Mouse (Mus musculus) mature B cell (primary cell): ENCODE measurements around the gene Anxa8.

ENCODE experiments used
- in situ Hi-C: fragments of 300-500 bp; cut with MboI; formaldehyde crosslinking; loops from 2 replicates; pipeline ENCODE4 v1.14.3; 2019

The Anxa8 gene

DNA sequence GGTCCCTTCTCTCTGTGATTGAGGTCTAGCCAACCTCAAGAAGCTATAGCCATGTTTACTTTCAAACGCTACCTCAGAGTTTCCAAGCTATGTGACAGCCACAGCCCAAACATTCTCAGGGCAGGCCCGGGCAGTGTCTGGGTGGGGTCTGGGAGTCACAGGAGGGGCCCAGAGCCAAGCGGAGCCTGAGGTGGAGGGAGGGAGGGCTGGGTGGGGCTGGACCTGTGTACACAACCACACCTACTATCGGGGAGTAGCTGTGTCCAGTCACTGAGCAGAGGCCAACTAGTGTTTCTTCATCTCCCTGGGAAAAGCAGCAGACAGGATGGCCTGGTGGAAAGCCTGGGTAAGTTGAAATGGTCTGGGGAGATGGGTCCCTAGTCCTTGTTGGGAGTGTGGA is at the start of gene Anxa8:
Gene Anxa8, plus strand, starts transcription at position 251 of the 400 bp plus-strand sequence.
- in situ Hi-C loops, result no loop called here

DNA sequence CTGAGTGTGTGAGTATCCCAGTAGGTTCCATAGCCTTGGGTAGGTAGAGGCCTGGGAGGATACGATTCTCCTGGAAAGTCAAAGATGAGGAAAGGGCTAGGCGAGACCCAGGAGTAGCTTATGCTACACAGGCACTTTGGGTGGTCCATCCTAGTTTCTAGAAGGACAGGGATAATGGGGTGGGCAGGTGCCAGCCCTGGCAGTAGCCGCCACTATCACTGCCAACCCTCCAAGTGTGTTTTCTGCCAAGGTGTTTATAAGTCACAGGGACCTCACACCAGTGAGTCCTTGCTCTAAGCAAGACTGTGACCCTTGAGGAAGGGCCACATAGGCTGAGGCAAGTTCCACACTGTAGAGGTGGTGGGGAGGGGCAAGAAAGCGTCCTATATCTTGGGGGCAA is 44.5 kb upstream of the Anxa8 start:
- in situ Hi-C loops, result no loop called here

DNA sequence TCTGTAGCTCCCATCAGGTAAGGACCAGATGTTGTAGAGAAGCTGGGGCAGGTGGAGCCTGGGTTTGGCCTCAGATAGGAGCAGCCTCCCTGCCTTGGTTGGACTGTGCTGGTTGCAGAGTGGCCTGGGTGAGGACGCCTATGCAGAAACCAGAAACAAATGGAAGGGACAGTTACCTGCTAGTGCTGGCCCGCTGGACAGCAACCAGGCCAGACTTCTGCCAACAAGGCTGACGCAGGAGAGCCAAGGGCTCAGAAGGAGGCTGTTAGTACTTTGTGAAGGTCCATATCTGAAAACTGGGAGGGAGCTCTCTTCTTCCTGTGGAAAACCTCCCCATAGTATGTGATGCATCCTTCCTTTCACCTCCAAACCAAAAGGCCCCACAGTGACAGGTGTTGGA is 42.4 kb upstream of the Anxa8 start:
- in situ Hi-C loops, result no loop called here

- in situ Hi-C loops, result no loop called here
Observed at GRCm38 (mm10) chr14:34050101-34050779, 35.5 kb upstream of the Anxa8 start.

DNA sequence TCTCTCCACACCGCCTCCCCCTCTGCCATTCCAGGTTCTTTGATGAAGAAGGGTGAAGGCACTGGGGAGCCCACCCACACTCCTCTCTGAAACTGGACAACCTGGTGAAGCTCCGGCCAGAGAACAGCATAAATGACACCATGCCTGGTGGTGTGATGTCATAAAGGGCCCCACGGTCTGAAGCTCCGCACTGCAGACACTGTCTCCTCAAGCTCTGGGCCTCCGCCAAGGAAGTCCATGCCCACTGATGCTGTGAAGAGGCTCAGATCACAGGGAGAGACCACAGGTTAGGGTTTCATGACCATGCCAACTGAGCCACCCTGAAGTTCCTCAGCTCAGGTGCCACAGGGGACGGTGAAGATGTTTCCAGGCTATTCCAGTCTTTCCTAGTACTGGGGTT is 33.3 kb upstream of the Anxa8 start, which contains the start of gene Antxrl:
Gene Antxrl, plus strand, starts transcription at position 192 of the 400 bp plus-strand sequence.
- in situ Hi-C loops, result no loop called here

GRCm38 (mm10) chr14:34071665-34072064 is 14.1 kb upstream of the Anxa8 start:
- in situ Hi-C loops, result no loop called here

GRCm38 (mm10) chr14:34075346-34075745 is 10.4 kb upstream of the Anxa8 start:
- in situ Hi-C loops, result no loop called here

DNA sequence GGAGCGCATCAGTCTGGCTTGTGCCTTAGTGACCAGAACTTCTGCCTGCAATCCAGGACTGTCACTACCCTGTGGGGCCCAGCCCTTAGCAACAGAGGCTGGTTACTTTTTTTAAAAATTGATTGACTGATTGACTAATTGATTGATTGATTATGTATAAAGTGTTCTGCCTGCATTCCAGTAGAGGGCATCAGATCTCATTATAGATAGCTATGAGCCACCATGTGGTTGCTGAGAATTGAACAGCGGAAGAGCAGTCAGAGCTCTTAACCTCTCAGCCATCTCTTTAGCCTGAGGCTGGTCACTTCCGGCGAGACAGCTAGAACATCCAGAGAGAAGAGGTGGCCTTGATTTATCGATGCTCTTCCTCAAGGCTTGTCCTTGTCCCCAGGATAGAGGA is 8.6 kb upstream of the Anxa8 start:
- in situ Hi-C loops, result no loop called here

- in situ Hi-C loops, result no loop called here
Observed at GRCm38 (mm10) chr14:34078293-34078692, 7.5 kb upstream of the Anxa8 start.

GRCm38 (mm10) chr14:34080321-34080997 is 5.3 kb upstream of the Anxa8 start:
- in situ Hi-C loops, result no loop called here

- in situ Hi-C loops, result no loop called here
Observed at GRCm38 (mm10) chr14:34086806-34087205, 1.0 kb downstream of the Anxa8 start.

DNA sequence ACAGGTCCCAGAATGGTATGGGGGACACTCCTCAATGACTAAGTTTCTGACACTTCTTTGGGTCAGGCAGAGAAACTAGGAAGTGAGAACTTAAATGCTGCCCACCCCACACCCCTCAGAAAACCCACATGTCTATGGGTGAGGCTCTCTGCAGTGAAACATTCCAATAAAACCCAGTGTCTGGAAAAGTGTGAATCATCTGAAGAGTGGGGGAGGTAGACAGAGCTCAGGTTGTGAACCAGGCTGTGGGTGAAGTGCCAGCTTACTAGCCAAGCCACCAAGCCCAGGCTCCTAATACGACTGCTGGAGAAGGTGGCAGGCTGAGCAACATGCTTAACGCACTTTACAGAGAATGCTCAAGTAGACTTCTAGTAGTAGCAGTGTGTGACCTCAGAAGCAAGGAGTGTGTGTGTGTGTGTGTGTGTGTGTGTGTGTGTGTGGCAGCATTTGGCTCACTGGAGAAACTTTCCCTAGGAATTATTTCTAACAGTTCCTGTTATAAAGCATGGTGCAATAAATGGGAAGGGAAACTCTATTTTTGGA is 2.1 kb downstream of the Anxa8 start:
- in situ Hi-C loops, result no loop called here

DNA sequence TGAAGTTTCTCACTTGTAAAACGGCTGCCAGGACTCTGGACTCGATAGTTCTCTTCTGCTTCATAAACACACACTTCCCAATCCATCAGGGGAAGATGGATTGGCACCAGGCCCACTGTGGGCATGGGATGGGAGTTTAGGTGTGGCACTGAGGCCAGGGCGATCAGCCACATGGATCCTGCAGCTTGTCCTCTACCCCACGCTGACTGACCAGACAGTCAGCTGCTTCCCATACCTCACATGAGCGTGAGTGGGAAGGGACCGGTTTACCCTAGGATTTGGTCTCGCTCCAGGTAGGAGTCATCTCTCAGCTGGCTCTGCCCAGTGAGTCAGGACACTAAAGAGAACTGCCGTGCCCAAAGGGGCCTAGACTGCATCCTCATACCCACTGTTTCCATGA is 4.0 kb downstream of the Anxa8 start:
- in situ Hi-C loops, result no loop called here

GRCm38 (mm10) chr14:34091475-34091874 is 5.7 kb downstream of the Anxa8 start:
- in situ Hi-C loops, result no loop called here

DNA sequence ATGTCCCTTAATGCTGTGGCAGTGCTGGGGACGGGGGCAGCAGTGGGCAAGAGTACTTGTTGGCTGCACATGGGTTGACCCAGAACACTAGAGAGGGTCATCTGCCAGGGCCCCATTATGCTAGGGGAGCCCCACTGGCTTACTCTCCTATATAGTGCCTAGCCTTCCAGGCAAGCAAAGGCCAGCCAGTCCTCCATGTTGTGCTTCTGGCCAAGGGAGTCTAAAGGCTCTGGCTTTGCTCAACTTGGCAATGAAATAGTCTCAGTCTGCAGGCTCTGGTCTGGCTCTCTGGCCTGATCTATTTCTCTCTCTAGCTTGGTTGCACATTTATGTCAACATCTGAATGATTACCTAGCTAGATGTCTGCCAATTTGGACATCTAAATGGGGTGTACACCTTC is 7.1 kb downstream of the Anxa8 start:
- in situ Hi-C loops, result no loop called here

DNA sequence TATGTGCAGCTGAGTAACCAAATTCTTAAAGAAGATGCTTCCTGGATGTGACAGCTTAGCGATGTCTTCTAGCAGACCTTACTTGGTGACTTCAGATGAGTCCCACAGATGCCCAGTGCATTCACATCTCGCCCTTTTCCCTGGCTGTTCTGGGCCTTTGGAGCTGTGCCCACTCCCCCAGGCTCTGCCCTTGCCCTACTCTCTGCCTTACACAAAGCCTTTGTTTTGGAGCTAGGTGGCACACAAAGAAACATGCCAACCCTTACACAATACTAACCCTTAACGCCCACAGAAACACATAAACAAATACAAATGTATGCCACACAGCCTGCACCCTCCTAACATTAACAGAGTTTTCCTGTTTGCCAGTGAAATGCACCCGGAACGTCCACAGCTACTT is 10.4 kb downstream of the Anxa8 start:
- in situ Hi-C loops, result no loop called here

GRCm38 (mm10) chr14:34102601-34103000 is 16.8 kb downstream of the Anxa8 start, which contains the start of gene A630023A22Rik:
A630023A22Rik (minus strand) TSS chr14:34102754.
- in situ Hi-C loops, result no loop called here

DNA sequence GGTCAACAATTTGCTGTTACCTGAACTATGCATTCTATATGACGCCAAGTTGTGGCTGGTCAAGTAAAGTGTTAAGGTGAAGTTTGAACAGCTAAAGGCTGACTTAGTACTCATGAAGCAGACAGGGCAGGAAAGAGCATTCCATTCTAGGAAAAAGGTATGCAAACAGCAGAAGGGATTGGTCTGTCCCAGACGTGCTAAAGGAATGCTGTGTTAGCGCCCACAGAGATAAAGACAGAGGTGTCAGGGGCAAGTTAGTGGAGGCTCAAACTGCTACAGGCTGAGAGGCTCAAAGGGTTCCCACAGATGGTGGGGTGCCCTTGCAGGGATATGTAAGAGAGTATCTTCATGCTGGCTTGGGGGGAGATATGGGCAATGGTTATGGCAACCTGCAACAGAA is 18.1 kb downstream of the Anxa8 start:
- in situ Hi-C loops, result no loop called here

DNA sequence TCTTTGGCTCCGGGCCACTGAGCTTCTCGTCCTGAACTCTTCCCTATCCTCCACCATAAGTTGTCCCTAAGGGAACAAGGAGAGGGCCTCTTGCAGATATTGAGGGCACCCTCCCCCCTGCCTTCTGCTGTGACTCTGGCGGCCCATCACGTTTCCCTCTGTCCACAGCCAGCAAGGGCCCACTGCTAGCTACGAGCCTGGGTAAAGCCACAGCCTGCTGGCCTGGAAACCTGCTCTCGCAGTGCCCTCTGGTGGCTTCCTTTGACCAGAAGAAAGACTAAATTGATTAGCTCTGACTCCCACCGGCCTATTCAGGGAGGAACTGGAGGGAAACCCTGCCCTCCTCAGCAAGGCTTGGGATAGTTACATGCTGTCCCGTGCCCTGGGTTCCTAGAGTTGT is 19.1 kb downstream of the Anxa8 start:
- in situ Hi-C loops, result no loop called here

DNA sequence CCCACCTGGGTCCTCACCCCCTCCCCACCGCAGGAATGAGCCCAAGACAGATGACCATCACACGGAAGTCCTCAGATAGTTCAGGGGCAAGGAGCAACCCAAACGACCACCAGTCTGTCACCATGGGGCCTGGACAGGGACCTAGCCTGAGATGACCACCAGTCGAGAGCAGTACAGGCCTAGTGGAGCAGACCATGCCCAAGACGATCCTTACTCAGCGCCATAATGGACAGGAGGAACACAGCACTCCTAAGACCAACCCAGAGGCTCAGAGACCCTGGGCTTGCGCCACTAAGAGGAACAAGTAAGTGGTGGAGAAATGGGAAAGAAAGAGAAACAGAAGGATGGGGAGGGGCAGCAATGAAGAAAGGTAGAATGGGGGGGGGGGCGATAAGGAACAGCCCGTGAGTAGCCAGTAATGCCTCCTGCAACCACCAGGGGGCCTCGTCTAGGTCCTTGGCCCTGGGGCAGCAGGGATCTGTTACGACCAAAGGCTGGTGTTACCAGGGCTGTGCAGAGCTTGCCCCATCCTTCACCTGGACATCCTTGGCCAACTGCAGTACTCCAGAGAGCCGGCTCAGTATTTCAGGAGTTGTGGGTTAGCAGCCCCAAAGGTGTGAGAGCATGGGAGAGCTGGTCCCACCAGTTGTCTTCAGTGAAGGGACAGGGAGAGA is 20.7 kb downstream of the Anxa8 start:
- in situ Hi-C loops, result no loop called here

DNA sequence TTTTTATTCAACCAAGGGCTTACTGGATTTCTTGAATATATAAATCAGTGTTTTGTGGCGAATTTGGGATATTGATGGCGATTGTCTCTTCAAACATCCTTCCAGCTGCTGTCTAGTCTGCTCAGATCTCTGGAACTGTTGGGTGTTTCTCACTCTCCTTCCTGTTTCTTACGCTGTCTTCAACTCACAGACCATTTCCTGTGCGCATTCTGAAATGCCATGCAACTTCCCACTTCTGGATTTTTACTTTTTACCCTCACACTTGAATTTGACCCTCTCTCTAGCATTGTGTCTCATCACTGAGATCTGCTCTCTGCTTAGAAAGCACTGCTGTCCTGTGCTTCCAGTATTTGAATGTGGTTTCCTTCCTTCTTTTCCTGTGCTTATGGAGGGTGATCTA is 21.8 kb downstream of the Anxa8 start:
- in situ Hi-C loops, result no loop called here

DNA sequence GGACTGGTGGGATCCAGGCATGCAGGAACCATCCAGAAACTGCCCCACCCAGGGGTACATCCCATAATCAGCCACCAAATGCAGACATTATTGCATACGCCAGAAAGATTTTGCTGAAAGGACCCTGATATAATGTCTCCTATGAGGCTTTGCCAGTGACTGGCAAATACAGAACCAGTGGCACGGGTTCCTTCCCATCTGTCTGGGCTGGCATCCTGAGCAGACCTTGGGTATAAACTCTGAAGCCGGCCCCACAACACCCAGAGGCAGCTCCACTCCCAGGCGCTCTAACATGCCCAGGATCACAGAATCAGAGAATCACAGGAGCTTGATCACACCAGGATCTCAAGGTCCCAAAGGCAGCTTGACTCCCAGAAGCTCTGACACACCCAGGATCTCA is 28.5 kb downstream of the Anxa8 start:
- in situ Hi-C loops, result no loop called here
